Mouse (Mus musculus) stomach, postnatal 0 days (tissue): ENCODE measurements around the gene Mylk. TPM values are rescaled to one million over a fixed set of nuclear protein-coding genes. Genes with fewer than 3 reads are reported as not detected.

Experiments
- ATAC-seq: fragments of 200-750 bp; cut with Nextera tagmentation; 2 replicates; pipeline ENCODE4 v1.8.0; 2017; ENCODE audit not compliant: low FRiP score, low TSS enrichment
- DNase-seq: peaks from one replicate; pipeline ENCODE4 v3.0.0-alpha.2; 2016; ENCODE audit warnings: low spot score
- H3K27ac ChIP-seq: fragments of 300-500 bp; sonication (generic); replicated peaks from 2 replicates; pipeline ENCODE4 v1.5.1; 2014; ENCODE audit warnings: mild to moderate bottlenecking, control low read depth
- H3K27me3 ChIP-seq: fragments of 300-500 bp; sonication (generic); 2 replicates; pipeline ENCODE4 v1.6.1; 2014; ENCODE audit warnings: low read length; ENCODE audit not compliant: control insufficient read depth, insufficient read depth
- H3K36me3 ChIP-seq: fragments of 300-500 bp; sonication (generic); 2 replicates; pipeline ENCODE4 v1.6.1; 2014; ENCODE audit warnings: low read length, mixed read lengths; ENCODE audit not compliant: control insufficient read depth, insufficient read depth
- H3K4me1 ChIP-seq: fragments of 300-500 bp; sonication (generic); replicated peaks from 2 replicates; pipeline ENCODE4 v1.6.1; 2014; ENCODE audit warnings: antibody characterized with exemption; ENCODE audit not compliant: control insufficient read depth, insufficient read depth
- H3K4me2 ChIP-seq: fragments of 300-500 bp; sonication (generic); replicated peaks from 2 replicates; pipeline ENCODE4 v1.6.1; 2014; ENCODE audit warnings: low read depth, mild to moderate bottlenecking, control low read depth, moderate library complexity
- H3K4me3 ChIP-seq: fragments of 300-500 bp; sonication (generic); 2 replicates; pipeline ENCODE4 v1.5.1; 2014; ENCODE audit warnings: low read depth, low read length, control low read depth
- H3K9ac ChIP-seq: fragments of 300-500 bp; sonication (generic); 2 replicates; pipeline ENCODE4 v1.6.1; 2014; ENCODE audit warnings: mild to moderate bottlenecking, low read length, control low read depth, mixed read lengths
- H3K9me3 ChIP-seq: fragments of 300-500 bp; sonication (generic); 2 replicates; pipeline ENCODE4 v1.6.1; 2016; ENCODE audit warnings: low read length; ENCODE audit not compliant: control insufficient read depth
- CTCF ChIP-seq: IDR thresholded peaks from 2 replicates; pipeline ENCODE4 v1.5.1; 2016; ENCODE audit warnings: antibody characterized with exemption, low read depth, mild to moderate bottlenecking, moderate library complexity
- EP300 ChIP-seq: optimal IDR thresholded peaks from 2 replicates; pipeline ENCODE3; 2016; ENCODE audit warnings: antibody characterized with exemption
- WGBS: fragments of 180-500 bp; shearing (Covaris S2); extraction: QIAGEN DNeasy Blood & Tissue Kit; methylation state at CpG from one replicate; pipeline ENCODE4 v1.1.7; 2014; 5-methylcytosine and 5-hydroxymethylcytosine counted together
- polyA plus RNA-seq: library from polyadenylated mRNA; unstranded; fragments of >200 nt; fragmentation: Nextera tagmentation; extraction: Ambion mirVana; gene quantifications from 2 replicates; pipeline ENCODE4 v1.2.1, GENCODE M21; 2015

Mylk gene
- polyA plus RNA-seq, 1 experiment from 2014 or later, result 480 TPM

- Histone ChIP-seq H3K27me3 (no peaks in the 10 kb centered on the region), H3K27ac (no peak overlapping the region), H3K9me3 (no peaks in the 10 kb centered on the region), H3K4me1 (no peaks in the 10 kb centered on the region; the same call in 1 of the 2 replicates), H3K4me2 (no peak overlapping the region), H3K36me3 (no peaks in the 10 kb centered on the region), H3K9ac (no peak overlapping the region), H3K4me3 (no peak overlapping the region)
- no peak for DNase-seq
- no peak for ATAC-seq
- no peak for TF ChIP-seq EP300
- TF ChIP-seq CTCF, result no peak
- 49% methylated on average over 5 of the region's 5 CpGs for WGBS
Observed at GRCm38 (mm10) chr16:34857631-34858030, 112.6 kb downstream of the Mylk start.

DNA sequence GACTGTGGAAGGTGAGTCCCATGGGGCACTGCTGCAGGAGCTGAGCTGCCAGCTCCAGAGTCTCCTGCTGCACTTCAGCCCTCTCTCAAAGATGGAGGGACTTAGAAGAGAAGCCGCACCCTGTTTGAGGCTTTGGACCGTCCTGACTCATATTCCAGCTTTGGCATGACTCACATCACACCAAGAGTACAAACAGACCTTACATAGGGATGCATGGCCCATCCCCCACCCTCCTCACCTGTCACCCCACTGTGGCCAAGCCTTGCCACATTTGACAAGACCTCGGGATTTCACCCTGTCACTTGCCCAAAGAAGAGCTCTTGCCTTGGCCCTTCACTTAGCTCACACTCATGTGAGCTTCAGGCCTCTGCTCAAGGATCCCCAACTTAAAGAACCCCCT lies 115.8 kb downstream of the Mylk start:
- no peaks in the 10 kb centered on the region for H3K27me3 ChIP-seq
- no peak overlapping the region for H3K9ac ChIP-seq
- DNase-seq, result no peak
- ATAC-seq, result peak; percentile 73
- no peaks in the 10 kb centered on the region for H3K9me3 ChIP-seq
- no peak overlapping the region for H3K27ac ChIP-seq
- no peaks in the 10 kb centered on the region; the same call in 1 of the 2 replicates for H3K4me1 ChIP-seq
- H3K4me2 ChIP-seq, result no peak overlapping the region
- no peak for TF ChIP-seq CTCF
- no peak for TF ChIP-seq EP300
- no peaks in the 10 kb centered on the region for H3K36me3 ChIP-seq
- no peak overlapping the region for H3K4me3 ChIP-seq
- WGBS, result 67% methylated on average over 3 of the region's 3 CpGs

GRCm38 (mm10) chr16:34861744-34862365 lies 116.8 kb downstream of the Mylk start:
- H3K9ac ChIP-seq, result no peak overlapping the region
- DNase-seq (peak; percentile 63), ATAC-seq (peak; percentile 86)
- H3K4me2 ChIP-seq, result no peak overlapping the region
- H3K27ac ChIP-seq, result peak overlapping the region; percentile 40; the same call in 1 of the 2 replicates
- TF ChIP-seq CTCF (no peak), EP300 (no peak)
- H3K9me3 ChIP-seq, result no peaks in the 10 kb centered on the region
- WGBS, result 59% methylated on average over 10 of the region's 10 CpGs
- no peaks in the 10 kb centered on the region for H3K27me3 ChIP-seq
- H3K4me3 ChIP-seq, result no peak overlapping the region
- H3K4me1 ChIP-seq, result no peaks in the 10 kb centered on the region; the same call in 1 of the 2 replicates
- H3K36me3 ChIP-seq, result no peaks in the 10 kb centered on the region

- Histone ChIP-seq H3K27ac (no peak overlapping the region), H3K9me3 (no peaks in the 10 kb centered on the region), H3K4me3 (no peak overlapping the region), H3K4me2 (no peak overlapping the region), H3K27me3 (no peaks in the 10 kb centered on the region), H3K9ac (no peak overlapping the region), H3K4me1 (no peaks in the 10 kb centered on the region), H3K36me3 (no peaks in the 10 kb centered on the region)
- DNase-seq (no peak), ATAC-seq (no peak)
- TF ChIP-seq CTCF (no peak), EP300 (no peak)
- 76% methylated on average over 4 of the region's 4 CpGs for WGBS
Observed at GRCm38 (mm10) chr16:34865373-34865772, 120.4 kb downstream of the Mylk start.

DNA sequence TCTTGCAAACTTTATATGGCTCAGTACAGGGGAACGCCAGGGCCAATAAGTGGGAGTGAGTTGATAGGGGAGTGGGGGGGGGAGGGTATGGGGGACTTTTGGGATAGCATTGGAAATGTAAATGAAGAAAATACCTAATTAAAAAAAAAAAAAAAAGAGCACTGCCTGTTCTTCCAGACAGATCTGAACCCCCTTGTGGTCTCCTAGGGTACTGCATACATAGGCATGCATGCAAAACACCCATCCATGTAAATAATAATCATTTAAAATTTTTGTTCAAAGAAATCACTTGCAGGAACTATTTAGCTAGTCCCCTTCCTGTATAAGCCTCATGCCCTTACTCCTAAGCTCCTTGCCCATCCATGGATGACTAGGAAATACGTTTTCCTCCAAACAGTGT lies 122.2 kb downstream of the Mylk start:
- H3K4me3 ChIP-seq, result no peak overlapping the region
- H3K27ac ChIP-seq, result no peak overlapping the region
- no peak overlapping the region for H3K4me2 ChIP-seq
- no peak overlapping the region for H3K9ac ChIP-seq
- DNase-seq (no peak), ATAC-seq (no peak)
- WGBS, result 81% methylated on average over 2 of the region's 2 CpGs
- H3K4me1 ChIP-seq, result no peaks in the 10 kb centered on the region
- H3K27me3 ChIP-seq, result no peaks in the 10 kb centered on the region
- TF ChIP-seq EP300 (no peak), CTCF (peak; percentile 58)
- H3K9me3 ChIP-seq, result no peaks in the 10 kb centered on the region
- no peaks in the 10 kb centered on the region for H3K36me3 ChIP-seq

GRCm38 (mm10) chr16:34880031-34880778 lies 135.2 kb downstream of the Mylk start:
- no peak overlapping the region for H3K9ac ChIP-seq
- no peaks in the 10 kb centered on the region for H3K27me3 ChIP-seq
- H3K4me1 ChIP-seq, result no peaks in the 10 kb centered on the region
- no peaks in the 10 kb centered on the region for H3K9me3 ChIP-seq
- WGBS, result 51% methylated on average over 18 of the region's 18 CpGs
- no peak overlapping the region for H3K4me3 ChIP-seq
- TF ChIP-seq CTCF, result no peak
- TF ChIP-seq EP300, result no peak
- H3K27ac ChIP-seq, result no peak overlapping the region
- no peak for ATAC-seq
- no peak for DNase-seq
- no peaks in the 10 kb centered on the region for H3K36me3 ChIP-seq
- no peak overlapping the region for H3K4me2 ChIP-seq
